Mouse (Mus musculus): ENCODE results near the gene Itpr2. TPM values are rescaled to one million over a fixed set of nuclear protein-coding genes. Genes with fewer than 3 reads are reported as not detected.
"Not testable (repeated sequence)": the region's sequence is repeated elsewhere in the genome, so short reads cannot be mapped to it uniquely, and the experiment has no call there.

The Itpr2 gene
- polyA plus RNA-seq, 1 experiment from 2014 or later, result 6.0 TPM

GRCm38 (mm10) chr6:146469936-146470335, 32.1 kb downstream of the Itpr2 start:
- no peak overlapping the region for H3K9ac ChIP-seq (ENCODE audit: low read length)
- WGBS, result 71% methylated on average over 2 of the region's 2 CpGs
- 0 out of 2 replicates have a peak, but pooled peaks cover 3% of the 10 kb centered on the region for H3K9me3 ChIP-seq (ENCODE audit: control insufficient read depth, low read length)
- no peak overlapping the region for H3K4me2 ChIP-seq (ENCODE audit: low read depth)
- DNase-seq (ENCODE audit: low spot score) (no peak), ATAC-seq (ENCODE audit: insufficient read depth, low FRiP score, low TSS enrichment) (no peak)
- no peaks in the 10 kb centered on the region for H3K4me1 ChIP-seq (ENCODE audit: control insufficient read depth, insufficient read depth, low read length)
- no peak overlapping the region for H3K27ac ChIP-seq (ENCODE audit: low read depth, low read length)
- H3K27me3 ChIP-seq (ENCODE audit: control insufficient read depth, insufficient read depth, low read length), result no peaks in the 10 kb centered on the region
- no peak overlapping the region for H3K4me3 ChIP-seq (ENCODE audit: low read depth, low read length)
- H3K36me3 ChIP-seq (ENCODE audit: control insufficient read depth, insufficient read depth, low read length), result no peaks in the 10 kb centered on the region

- Histone ChIP-seq H3K36me3 (ENCODE audit: control insufficient read depth, insufficient read depth, low read length) (no peaks in the 10 kb centered on the region), H3K4me2 (ENCODE audit: low read depth) (no peak overlapping the region), H3K9ac (ENCODE audit: low read length) (no peak overlapping the region), H3K4me1 (ENCODE audit: control insufficient read depth, insufficient read depth, low read length) (no peaks in the 10 kb centered on the region), H3K27ac (ENCODE audit: low read depth, low read length) (no peak overlapping the region), H3K9me3 (ENCODE audit: control insufficient read depth, low read length) (0 out of 2 replicates have a peak, but pooled peaks cover 3% of the 10 kb centered on the region), H3K4me3 (ENCODE audit: low read depth, low read length) (no peak overlapping the region), H3K27me3 (ENCODE audit: control insufficient read depth, insufficient read depth, low read length) (no peaks in the 10 kb centered on the region)
- ATAC-seq (ENCODE audit: insufficient read depth, low FRiP score, low TSS enrichment) (no peak), DNase-seq (ENCODE audit: low spot score) (no peak)
- WGBS, result 54% methylated on average over 8 of the region's 8 CpGs
Measured at GRCm38 (mm10) chr6:146468361-146468760, 33.7 kb downstream of the Itpr2 start.

DNA sequence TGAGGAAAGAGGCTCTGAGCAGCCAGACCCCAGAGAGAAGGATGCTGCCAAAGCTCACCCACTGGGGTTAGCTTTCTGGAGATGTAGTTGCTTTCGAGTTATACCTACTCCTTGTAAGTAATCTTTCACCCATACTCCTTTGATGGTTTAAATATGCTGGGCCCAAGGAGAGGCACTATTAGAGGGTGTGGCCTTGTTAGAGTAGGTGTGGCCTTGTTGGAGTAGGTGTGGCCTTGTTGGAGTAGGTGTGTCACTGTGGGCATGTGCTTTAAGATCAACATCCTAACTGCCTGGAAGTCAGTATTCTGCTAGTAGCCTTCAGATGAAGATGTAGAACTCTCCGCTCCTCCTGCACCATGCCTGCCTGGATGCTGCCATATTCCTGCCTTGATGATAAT, 37.4 kb downstream of the Itpr2 start:
- ATAC-seq (ENCODE audit: insufficient read depth, low FRiP score, low TSS enrichment); H3K9ac ChIP-seq (ENCODE audit: low read length): not testable (repeated sequence)
- 95% methylated on average over 2 of the region's 2 CpGs for WGBS

GRCm38 (mm10) chr6:146464014-146464644, 37.9 kb downstream of the Itpr2 start:
- DNase-seq (ENCODE audit: low spot score), result no peak
- Histone ChIP-seq H3K4me2 (ENCODE audit: low read depth) (no peak overlapping the region), H3K27ac (ENCODE audit: low read depth, low read length) (no peak overlapping the region), H3K36me3 (ENCODE audit: control insufficient read depth, insufficient read depth, low read length) (no peaks in the 10 kb centered on the region), H3K4me3 (ENCODE audit: low read depth, low read length) (no peak overlapping the region), H3K9ac (ENCODE audit: low read length) (no peak overlapping the region), H3K27me3 (ENCODE audit: control insufficient read depth, insufficient read depth, low read length) (no peaks in the 10 kb centered on the region), H3K9me3 (ENCODE audit: control insufficient read depth, low read length) (0 out of 2 replicates have a peak, but pooled peaks cover 3% of the 10 kb centered on the region), H3K4me1 (ENCODE audit: control insufficient read depth, insufficient read depth, low read length) (no peaks in the 10 kb centered on the region)
- ATAC-seq (ENCODE audit: insufficient read depth, low FRiP score, low TSS enrichment), result no peak
- WGBS, result 87% methylated on average over 8 of the region's 8 CpGs

More for the DNA sequence above, 37.4 kb downstream of the Itpr2 start:
- not testable (repeated sequence) for DNase-seq (ENCODE audit: low spot score); H3K27me3 ChIP-seq (ENCODE audit: control insufficient read depth, insufficient read depth, low read length); H3K27ac ChIP-seq (ENCODE audit: low read depth, low read length); H3K36me3 ChIP-seq (ENCODE audit: control insufficient read depth, insufficient read depth, low read length); H3K4me1 ChIP-seq (ENCODE audit: control insufficient read depth, insufficient read depth, low read length); H3K4me3 ChIP-seq (ENCODE audit: low read depth, low read length); H3K4me2 ChIP-seq (ENCODE audit: low read depth); H3K9me3 ChIP-seq (ENCODE audit: control insufficient read depth, low read length)

DNA sequence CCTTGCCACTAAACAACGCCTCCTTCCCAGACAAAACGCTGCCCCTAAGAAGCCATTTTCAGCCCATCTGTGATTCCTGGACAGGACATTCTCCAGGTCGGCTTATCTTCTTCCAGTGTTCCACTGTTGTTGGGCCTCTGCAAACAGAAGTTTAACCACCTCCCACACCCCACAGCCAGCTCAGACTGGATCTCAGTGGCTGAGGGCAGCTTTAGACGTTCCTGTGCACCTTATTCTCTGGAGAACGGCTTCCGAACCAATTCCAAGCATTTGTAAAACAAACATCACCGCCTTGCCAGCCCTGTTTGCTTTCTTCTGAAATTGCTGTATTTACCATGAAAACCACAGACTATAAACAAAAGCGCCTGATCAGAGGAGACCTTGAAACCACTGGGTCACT, 41.1 kb downstream of the Itpr2 start:
- H3K4me1 ChIP-seq (ENCODE audit: control insufficient read depth, insufficient read depth, low read length), result no peaks in the 10 kb centered on the region
- ATAC-seq (ENCODE audit: insufficient read depth, low FRiP score, low TSS enrichment), result no peak
- no peak for DNase-seq (ENCODE audit: low spot score)
- H3K9ac ChIP-seq (ENCODE audit: low read length), result no peak overlapping the region
- H3K4me3 ChIP-seq (ENCODE audit: low read depth, low read length), result no peak overlapping the region
- H3K27me3 ChIP-seq (ENCODE audit: control insufficient read depth, insufficient read depth, low read length), result no peaks in the 10 kb centered on the region
- 0 out of 2 replicates have a peak, but pooled peaks cover under 1% of the 10 kb centered on the region for H3K9me3 ChIP-seq (ENCODE audit: control insufficient read depth, low read length)
- H3K27ac ChIP-seq (ENCODE audit: low read depth, low read length), result no peak overlapping the region
- H3K36me3 ChIP-seq (ENCODE audit: control insufficient read depth, insufficient read depth, low read length), result no peaks in the 10 kb centered on the region
- no peak overlapping the region for H3K4me2 ChIP-seq (ENCODE audit: low read depth)
- WGBS, result 70% methylated on average over 8 of the region's 8 CpGs

- no peak for DNase-seq (ENCODE audit: low spot score)
- no peak overlapping the region for H3K9ac ChIP-seq (ENCODE audit: low read length)
- H3K27me3 ChIP-seq (ENCODE audit: control insufficient read depth, insufficient read depth, low read length), result no peaks in the 10 kb centered on the region
- ATAC-seq (ENCODE audit: insufficient read depth, low FRiP score, low TSS enrichment), result peak; percentile 55; the same call in 1 of the 2 replicates
- H3K27ac ChIP-seq (ENCODE audit: low read depth, low read length), result no peak overlapping the region
- no peaks in the 10 kb centered on the region for H3K36me3 ChIP-seq (ENCODE audit: control insufficient read depth, insufficient read depth, low read length)
- no peak overlapping the region for H3K4me3 ChIP-seq (ENCODE audit: low read depth, low read length)
- no peak overlapping the region for H3K4me2 ChIP-seq (ENCODE audit: low read depth)
- no peaks in the 10 kb centered on the region for H3K9me3 ChIP-seq (ENCODE audit: control insufficient read depth, low read length)
- no peaks in the 10 kb centered on the region for H3K4me1 ChIP-seq (ENCODE audit: control insufficient read depth, insufficient read depth, low read length)
- 27% methylated on average over 5 of the region's 5 CpGs for WGBS
Measured at GRCm38 (mm10) chr6:146458436-146458835, 43.6 kb downstream of the Itpr2 start.

DNA sequence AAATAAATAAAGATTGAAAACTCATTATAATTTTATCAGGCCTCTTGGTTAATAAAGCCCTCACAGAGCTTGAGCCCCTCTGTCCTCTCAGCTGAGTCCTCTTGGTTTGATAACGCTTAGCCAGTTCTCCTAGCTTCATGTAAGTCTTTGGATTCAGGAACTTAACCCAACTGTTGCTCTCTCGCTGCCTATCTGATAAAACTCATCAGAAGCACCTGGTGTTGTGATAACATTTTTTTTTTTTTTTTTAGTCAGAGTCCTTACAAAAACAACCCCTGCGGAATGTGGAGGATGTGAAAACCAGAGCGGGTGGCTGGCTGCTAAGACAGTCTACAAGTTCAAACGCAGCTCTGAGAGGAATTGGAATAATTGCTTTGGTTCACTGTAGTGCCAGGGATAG, 45.3 kb downstream of the Itpr2 start:
- no peaks in the 10 kb centered on the region for H3K4me1 ChIP-seq (ENCODE audit: control insufficient read depth, insufficient read depth, low read length)

GRCm38 (mm10) chr6:146454520-146455511, 47.2 kb downstream of the Itpr2 start:
- no peak for ATAC-seq (ENCODE audit: insufficient read depth, low FRiP score, low TSS enrichment)
- WGBS, result 87% methylated on average over 10 of the region's 10 CpGs
- no peaks in the 10 kb centered on the region for H3K4me1 ChIP-seq (ENCODE audit: control insufficient read depth, insufficient read depth, low read length)
- no peak overlapping the region for H3K27ac ChIP-seq (ENCODE audit: low read depth, low read length)
- no peaks in the 10 kb centered on the region for H3K27me3 ChIP-seq (ENCODE audit: control insufficient read depth, insufficient read depth, low read length)
- no peak overlapping the region for H3K4me3 ChIP-seq (ENCODE audit: low read depth, low read length)
- H3K36me3 ChIP-seq (ENCODE audit: control insufficient read depth, insufficient read depth, low read length), result no peaks in the 10 kb centered on the region
- H3K4me2 ChIP-seq (ENCODE audit: low read depth), result no peak overlapping the region
- no peak overlapping the region for H3K9ac ChIP-seq (ENCODE audit: low read length)
- no peak for DNase-seq (ENCODE audit: low spot score)
- H3K9me3 ChIP-seq (ENCODE audit: control insufficient read depth, low read length), result no peaks in the 10 kb centered on the region

More for the DNA sequence above, 45.3 kb downstream of the Itpr2 start:
- ATAC-seq (ENCODE audit: insufficient read depth, low FRiP score, low TSS enrichment), result no peak
- no peak overlapping the region for H3K27ac ChIP-seq (ENCODE audit: low read depth, low read length)
- no peaks in the 10 kb centered on the region for H3K27me3 ChIP-seq (ENCODE audit: control insufficient read depth, insufficient read depth, low read length)
- 82% methylated on average over 5 of the region's 5 CpGs for WGBS
- no peak overlapping the region for H3K9ac ChIP-seq (ENCODE audit: low read length)
- H3K4me2 ChIP-seq (ENCODE audit: low read depth), result no peak overlapping the region
- no peak for DNase-seq (ENCODE audit: low spot score)
- H3K4me3 ChIP-seq (ENCODE audit: low read depth, low read length), result no peak overlapping the region
- H3K36me3 ChIP-seq (ENCODE audit: control insufficient read depth, insufficient read depth, low read length), result no peaks in the 10 kb centered on the region
- no peaks in the 10 kb centered on the region for H3K9me3 ChIP-seq (ENCODE audit: control insufficient read depth, low read length)
